Mouse (Mus musculus): Measurements from ENCODE around the gene Nos1ap. TPM values are rescaled to one million over a fixed set of nuclear protein-coding genes. Genes with fewer than 3 reads are reported as not detected.

The Nos1ap gene
- polyA plus RNA-seq, 1 experiment from 2014 or later: 8.0 TPM

- no peak for ATAC-seq
- H3K9me3 ChIP-seq (ENCODE audit: low read length): no peaks in the 10 kb centered on the region
- 69% methylated on average over 1 of the region's 1 CpGs for WGBS
- H3K36me3 ChIP-seq (ENCODE audit: insufficient read depth, low read length): no peaks in the 10 kb centered on the region
- TF ChIP-seq EP300 (IDR thresholded peaks at IDR 0.05) (no peak), CTCF (IDR thresholded peaks at IDR 0.05) (no peak)
- no peak overlapping the region for H3K4me2 ChIP-seq (replicated peaks; ENCODE audit: low read depth, low read length)
- no peaks in the 10 kb centered on the region; the same call in 1 of the 2 replicates for H3K4me1 ChIP-seq (ENCODE audit: insufficient read depth, low read depth, low read length)
- no peak for DNase-seq (ENCODE audit: low spot score)
- H3K27me3 ChIP-seq (replicated peaks; ENCODE audit: insufficient read depth, low read length): no peaks in the 10 kb centered on the region
- no peak overlapping the region for H3K9ac ChIP-seq (replicated peaks; ENCODE audit: low read depth)
- no peak overlapping the region for H3K27ac ChIP-seq (ENCODE audit: low read length)
- no peak overlapping the region for H3K4me3 ChIP-seq (ENCODE audit: low read depth, low read length)
Observed at GRCm38 (mm10) chr1:170515455-170515854, 74.2 kb downstream of the Nos1ap start.

GRCm38 (mm10) chr1:170514226-170514625, 75.4 kb downstream of the Nos1ap start:
- H3K9ac ChIP-seq (replicated peaks; ENCODE audit: low read depth): no peak overlapping the region
- no peak overlapping the region for H3K27ac ChIP-seq (ENCODE audit: low read length)
- no peaks in the 10 kb centered on the region for H3K27me3 ChIP-seq (replicated peaks; ENCODE audit: insufficient read depth, low read length)
- H3K9me3 ChIP-seq (ENCODE audit: low read length): no peaks in the 10 kb centered on the region
- H3K36me3 ChIP-seq (ENCODE audit: insufficient read depth, low read length): no peaks in the 10 kb centered on the region
- H3K4me2 ChIP-seq (replicated peaks; ENCODE audit: low read depth, low read length): no peak overlapping the region
- 88% methylated on average over 12 of the region's 12 CpGs for WGBS
- TF ChIP-seq EP300 (IDR thresholded peaks at IDR 0.05): no peak
- TF ChIP-seq CTCF (IDR thresholded peaks at IDR 0.05): no peak
- ATAC-seq: no peak
- H3K4me1 ChIP-seq (ENCODE audit: insufficient read depth, low read depth, low read length): no peaks in the 10 kb centered on the region; the same call in 1 of the 2 replicates
- DNase-seq (ENCODE audit: low spot score): no peak
- no peak overlapping the region for H3K4me3 ChIP-seq (ENCODE audit: low read depth, low read length)

- no peak overlapping the region for H3K4me3 ChIP-seq (ENCODE audit: low read depth, low read length)
- DNase-seq (ENCODE audit: low spot score) (no peak), ATAC-seq (no peak)
- 95% methylated on average over 2 of the region's 3 CpGs for WGBS
- H3K4me2 ChIP-seq (replicated peaks; ENCODE audit: low read depth, low read length): no peak overlapping the region
- no peaks in the 10 kb centered on the region for H3K9me3 ChIP-seq (ENCODE audit: low read length)
- no peak for TF ChIP-seq EP300 (IDR thresholded peaks at IDR 0.05)
- no peak for TF ChIP-seq CTCF (IDR thresholded peaks at IDR 0.05)
- H3K36me3 ChIP-seq (ENCODE audit: insufficient read depth, low read length): no peaks in the 10 kb centered on the region
- no peak overlapping the region for H3K27ac ChIP-seq (ENCODE audit: low read length)
- H3K4me1 ChIP-seq (ENCODE audit: insufficient read depth, low read depth, low read length): no peaks in the 10 kb centered on the region; the same call in 1 of the 2 replicates
- H3K9ac ChIP-seq (replicated peaks; ENCODE audit: low read depth): no peak overlapping the region
- H3K27me3 ChIP-seq (replicated peaks; ENCODE audit: insufficient read depth, low read length): no peaks in the 10 kb centered on the region
Observed at GRCm38 (mm10) chr1:170512429-170513097, 77.1 kb downstream of the Nos1ap start.

GRCm38 (mm10) chr1:170510595-170511240, 78.9 kb downstream of the Nos1ap start:
- Histone ChIP-seq H3K36me3 (ENCODE audit: insufficient read depth, low read length) (no peaks in the 10 kb centered on the region), H3K4me3 (ENCODE audit: low read depth, low read length) (no peak overlapping the region), H3K4me1 (ENCODE audit: insufficient read depth, low read depth, low read length) (no peaks in the 10 kb centered on the region; the same call in 1 of the 2 replicates), H3K27me3 (replicated peaks; ENCODE audit: insufficient read depth, low read length) (no peaks in the 10 kb centered on the region), H3K9me3 (ENCODE audit: low read length) (no peaks in the 10 kb centered on the region), H3K9ac (replicated peaks; ENCODE audit: low read depth) (no peak overlapping the region), H3K4me2 (replicated peaks; ENCODE audit: low read depth, low read length) (no peak overlapping the region), H3K27ac (ENCODE audit: low read length) (no peak overlapping the region)
- 53% methylated on average over 3 of the region's 3 CpGs for WGBS
- no peak for TF ChIP-seq CTCF (IDR thresholded peaks at IDR 0.05)
- TF ChIP-seq EP300 (IDR thresholded peaks at IDR 0.05): no peak
- no peak for DNase-seq (ENCODE audit: low spot score)
- no peak for ATAC-seq

GRCm38 (mm10) chr1:170506309-170506708, 83.4 kb downstream of the Nos1ap start:
- Histone ChIP-seq H3K36me3 (ENCODE audit: insufficient read depth, low read length) (no peaks in the 10 kb centered on the region), H3K4me1 (ENCODE audit: insufficient read depth, low read depth, low read length) (no peaks in the 10 kb centered on the region; the same call in 1 of the 2 replicates), H3K4me3 (ENCODE audit: low read depth, low read length) (no peak overlapping the region), H3K27ac (ENCODE audit: low read length) (no peak overlapping the region), H3K27me3 (replicated peaks; ENCODE audit: insufficient read depth, low read length) (no peaks in the 10 kb centered on the region), H3K4me2 (replicated peaks; ENCODE audit: low read depth, low read length) (no peak overlapping the region), H3K9me3 (ENCODE audit: low read length) (no peaks in the 10 kb centered on the region), H3K9ac (replicated peaks; ENCODE audit: low read depth) (no peak overlapping the region)
- TF ChIP-seq CTCF (IDR thresholded peaks at IDR 0.05): no peak
- no peak for TF ChIP-seq EP300 (IDR thresholded peaks at IDR 0.05)
- ATAC-seq (no peak), DNase-seq (ENCODE audit: low spot score) (no peak)
- 58% methylated on average over 6 of the region's 6 CpGs for WGBS

- no peak overlapping the region for H3K4me3 ChIP-seq (ENCODE audit: low read depth, low read length)
- no peaks in the 10 kb centered on the region for H3K27me3 ChIP-seq (replicated peaks; ENCODE audit: insufficient read depth, low read length)
- no peak overlapping the region for H3K4me2 ChIP-seq (replicated peaks; ENCODE audit: low read depth, low read length)
- WGBS: 74% methylated on average over 3 of the region's 3 CpGs
- H3K9ac ChIP-seq (replicated peaks; ENCODE audit: low read depth): no peak overlapping the region
- H3K36me3 ChIP-seq (ENCODE audit: insufficient read depth, low read length): no peaks in the 10 kb centered on the region
- TF ChIP-seq CTCF (IDR thresholded peaks at IDR 0.05) (no peak), EP300 (IDR thresholded peaks at IDR 0.05) (no peak)
- H3K27ac ChIP-seq (ENCODE audit: low read length): no peak overlapping the region
- ATAC-seq (no peak), DNase-seq (ENCODE audit: low spot score) (no peak)
- no peaks in the 10 kb centered on the region for H3K9me3 ChIP-seq (ENCODE audit: low read length)
- no peaks in the 10 kb centered on the region for H3K4me1 ChIP-seq (ENCODE audit: insufficient read depth, low read depth, low read length)
Observed at GRCm38 (mm10) chr1:170505107-170505506, 84.6 kb downstream of the Nos1ap start.

All from lung, postnatal 0 days (tissue).